Mouse (Mus musculus) bone marrow macrophage, adult 2 months (primary cell): Measurements from ENCODE around the gene Pla2r1. TPM values are rescaled to one million over a fixed set of nuclear protein-coding genes. Genes with fewer than 3 reads are reported as not detected.
A peak's percentile ranks its signal among the peaks of the same experiment; 100 is the strongest.

ENCODE experiments used
- H3K27ac ChIP-seq: 2 replicates; pipeline ENCODE4 v1.5.1; 2012; ENCODE audit warnings: low read depth, low read length; ENCODE audit not compliant: insufficient read depth
- H3K4me1 ChIP-seq: 2 replicates; pipeline ENCODE4 v1.6.1; 2012; ENCODE audit warnings: low read length; ENCODE audit not compliant: control insufficient read depth, insufficient read depth
- H3K4me3 ChIP-seq: 2 replicates; pipeline ENCODE4 v1.5.1; 2012; ENCODE audit warnings: mild to moderate bottlenecking, low read length, moderate library complexity; ENCODE audit not compliant: insufficient read depth
- CTCF ChIP-seq: IDR thresholded peaks from 2 replicates; pipeline ENCODE4 v1.5.1; 2012; ENCODE audit warnings: low read depth, mild to moderate bottlenecking, low read length, moderate library complexity
- POLR2A ChIP-seq: IDR thresholded peaks from 2 replicates; pipeline ENCODE4 v1.6.1; 2012; ENCODE audit warnings: mild to moderate bottlenecking, low read depth, low read length, borderline replicate concordance
- polyA plus RNA-seq: library from polyadenylated mRNA; stranded (reverse); fragments of >200 nt; gene quantifications from 2 replicates; pipeline ENCODE4 v1.2.4, GENCODE M21; 2012; ENCODE audit not compliant: missing spikeins, insufficient read depth, insufficient read length

Gene Pla2r1
- polyA plus RNA-seq, 1 experiment, result 0.91 TPM

- Histone ChIP-seq H3K4me1 (no peaks in the 10 kb centered on the region), H3K4me3 (peak within 1 kb of the TSS; percentile 48), H3K27ac (no peak within 1 kb of the TSS)
- TF ChIP-seq POLR2A, result no peak
- TF ChIP-seq CTCF, result no peak
Observed at GRCm38 (mm10) chr2:60382858-60383669, 170.0 kb downstream of the Pla2r1 start, which contains the start of gene Ly75. Gene Ly75, minus strand, starts transcription at chr2:60383303.

GRCm38 (mm10) chr2:60382346-60382745 lies 170.8 kb downstream of the Pla2r1 start:
- H3K27ac ChIP-seq, result no peak overlapping the region
- H3K4me3 ChIP-seq, result no peak overlapping the region
- H3K4me1 ChIP-seq, result no peaks in the 10 kb centered on the region
- TF ChIP-seq POLR2A, result no peak

- no peak overlapping the region for H3K4me3 ChIP-seq
- no peak overlapping the region for H3K27ac ChIP-seq
- H3K4me1 ChIP-seq, result no peaks in the 10 kb centered on the region
- TF ChIP-seq CTCF (no peak), POLR2A (no peak)
Observed at GRCm38 (mm10) chr2:60377260-60377659, 175.8 kb downstream of the Pla2r1 start.

- Histone ChIP-seq H3K27ac (no peak overlapping the region), H3K4me1 (no peaks in the 10 kb centered on the region; the same call in 1 of the 2 replicates), H3K4me3 (no peak overlapping the region)
- TF ChIP-seq CTCF, result no peak
- TF ChIP-seq POLR2A, result no peak
Observed at GRCm38 (mm10) chr2:60375608-60376107, 177.4 kb downstream of the Pla2r1 start.

GRCm38 (mm10) chr2:60375126-60375525 lies 178.0 kb downstream of the Pla2r1 start:
- H3K27ac ChIP-seq, result no peak overlapping the region
- H3K4me1 ChIP-seq, result peaks cover 2% of the 10 kb centered on the region; the same call in 1 of the 2 replicates
- H3K4me3 ChIP-seq, result no peak overlapping the region
- no peak for TF ChIP-seq CTCF
- TF ChIP-seq POLR2A, result no peak

- Histone ChIP-seq H3K4me1 (peaks cover 16% of the 10 kb centered on the region), H3K4me3 (no peak overlapping the region), H3K27ac (no peak overlapping the region)
- TF ChIP-seq CTCF (no peak), POLR2A (no peak)
Observed at GRCm38 (mm10) chr2:60370188-60370587, 182.9 kb downstream of the Pla2r1 start.

GRCm38 (mm10) chr2:60369454-60369853 lies 183.7 kb downstream of the Pla2r1 start:
- Histone ChIP-seq H3K4me3 (no peak overlapping the region), H3K27ac (no peak overlapping the region), H3K4me1 (peaks cover 16% of the 10 kb centered on the region)
- no peak for TF ChIP-seq POLR2A

- no peak overlapping the region for H3K27ac ChIP-seq
- TF ChIP-seq POLR2A, result no peak
- TF ChIP-seq CTCF, result no peak
- no peak overlapping the region for H3K4me3 ChIP-seq
- H3K4me1 ChIP-seq, result peaks cover 16% of the 10 kb centered on the region
Observed at GRCm38 (mm10) chr2:60367871-60368270, 185.2 kb downstream of the Pla2r1 start.

Other genes with a start within 250 kb of the Pla2r1 start
- 0.19 and 0.42 TPM in 2 replicates for gene Ly75, start 170.0 kb downstream of the Pla2r1 start, polyA plus RNA-seq
- gene Itgb6, start 169.3 kb upstream of the Pla2r1 start, polyA plus RNA-seq, result not detected in 2 replicates